Mouse (Mus musculus) heart, postnatal 0 days (tissue): Measurements from ENCODE around the gene Cry1. TPM values are rescaled to one million over a fixed set of nuclear protein-coding genes. Genes with fewer than 3 reads are reported as not detected.

Experiments
- ATAC-seq: fragments of 200-750 bp; cut with Nextera tagmentation; 2 replicates; pipeline ENCODE4 v1.8.0; 2017; ENCODE audit warnings: low read depth, moderate number of reproducible peaks, moderate library complexity; ENCODE audit not compliant: insufficient read depth
- DNase-seq: peaks from one replicate; pipeline ENCODE4 v3.0.0-alpha.2; 2016; ENCODE audit warnings: low spot score
- H3K27ac ChIP-seq: fragments of 300-500 bp; sonication (generic); 2 replicates; pipeline ENCODE4 v1.5.1; 2014; ENCODE audit warnings: low read depth, mild to moderate bottlenecking
- H3K27me3 ChIP-seq: fragments of 300-500 bp; sonication (generic); 2 replicates; pipeline ENCODE4 v1.6.1; 2014; ENCODE audit warnings: low read length, mixed read lengths; ENCODE audit not compliant: control insufficient read depth, insufficient read depth
- H3K36me3 ChIP-seq: fragments of 300-500 bp; sonication (generic); replicated peaks from 2 replicates; pipeline ENCODE4 v1.6.1; 2014; ENCODE audit warnings: low read length, mixed read lengths; ENCODE audit not compliant: control insufficient read depth, insufficient read depth
- H3K4me1 ChIP-seq: fragments of 300-500 bp; sonication (generic); 2 replicates; pipeline ENCODE4 v1.6.1; 2014; ENCODE audit warnings: antibody characterized with exemption; ENCODE audit not compliant: control insufficient read depth, insufficient read depth
- H3K4me2 ChIP-seq: fragments of 300-500 bp; sonication (generic); 2 replicates; pipeline ENCODE4 v1.6.1; 2014; ENCODE audit warnings: low read depth, mild to moderate bottlenecking, low read length, moderate library complexity
- H3K4me3 ChIP-seq: fragments of 300-500 bp; sonication (generic); 2 replicates; pipeline ENCODE4 v1.5.1; 2014; ENCODE audit warnings: low read depth, low read length
- H3K9ac ChIP-seq: fragments of 300-500 bp; sonication (generic); replicated peaks from 2 replicates; pipeline ENCODE4 v1.6.1; 2014; ENCODE audit warnings: low read depth, low read length, mixed read lengths
- H3K9me3 ChIP-seq: fragments of 300-500 bp; sonication (generic); replicated peaks from 2 replicates; pipeline ENCODE4 v1.6.1; 2016; ENCODE audit warnings: low read length; ENCODE audit not compliant: control insufficient read depth
- CTCF ChIP-seq: IDR thresholded peaks from 2 replicates; pipeline ENCODE4 v1.5.1; 2016; ENCODE audit warnings: antibody characterized with exemption, control low read depth, low read depth
- EP300 ChIP-seq: IDR thresholded peaks from 2 replicates; pipeline ENCODE4 v1.6.1; 2016; ENCODE audit warnings: antibody characterized with exemption, low read depth
- WGBS: fragments of 180-500 bp; shearing (Covaris S2); extraction: QIAGEN DNeasy Blood & Tissue Kit; methylation state at CpG from one replicate; pipeline ENCODE4 v1.1.7; 2014; 5-methylcytosine and 5-hydroxymethylcytosine counted together
- polyA plus RNA-seq: library from polyadenylated mRNA; unstranded; fragments of >200 nt; fragmentation: Nextera tagmentation; extraction: Ambion mirVana; gene quantifications from 2 replicates; pipeline ENCODE4 v1.2.1, GENCODE M21; 2015
- total RNA-seq: library from RNA; depleted of rRNA; stranded (reverse); fragments of >200 nt; gene quantifications from 2 replicates; pipeline ENCODE4 v1.2.3, GENCODE M21; 2014; ENCODE audit warnings: low replicate concordance

Gene Cry1
- total and polyA plus RNA-seq, 2 experiments from 2014 or later, result 9.6 to 17.5 TPM

GRCm38 (mm10) chr10:85190652-85191051 is 5.8 kb upstream of the Cry1 start:
- no peak overlapping the region for H3K4me2 ChIP-seq
- H3K4me1 ChIP-seq, result no peaks in the 10 kb centered on the region
- no peak for DNase-seq
- H3K27me3 ChIP-seq, result no peaks in the 10 kb centered on the region
- no peak overlapping the region for H3K27ac ChIP-seq
- no peaks in the 10 kb centered on the region for H3K9me3 ChIP-seq
- ATAC-seq, result no peak
- no peak for TF ChIP-seq CTCF
- no peak for TF ChIP-seq EP300
- no peak overlapping the region for H3K9ac ChIP-seq
- H3K4me3 ChIP-seq, result no peak overlapping the region
- H3K36me3 ChIP-seq, result no peaks in the 10 kb centered on the region

- no peak overlapping the region for H3K4me2 ChIP-seq
- H3K9me3 ChIP-seq, result no peaks in the 10 kb centered on the region
- 74% methylated on average over 5 of the region's 5 CpGs for WGBS
- no peak overlapping the region for H3K4me3 ChIP-seq
- no peaks in the 10 kb centered on the region for H3K4me1 ChIP-seq
- no peak for ATAC-seq
- no peaks in the 10 kb centered on the region for H3K36me3 ChIP-seq
- no peak overlapping the region for H3K27ac ChIP-seq
- no peak overlapping the region for H3K9ac ChIP-seq
- no peaks in the 10 kb centered on the region for H3K27me3 ChIP-seq
- no peak for DNase-seq
- no peak for TF ChIP-seq CTCF
These were observed 5.1 kb upstream of the Cry1 start for GRCm38 (mm10) chr10:85189966-85190365.

GRCm38 (mm10) chr10:85186499-85186794 is 1.6 kb upstream of the Cry1 start:
- H3K4me3 ChIP-seq, result no peak overlapping the region
- WGBS, result 90% methylated on average over 2 of the region's 2 CpGs
- no peak overlapping the region for H3K27ac ChIP-seq
- H3K9me3 ChIP-seq, result no peaks in the 10 kb centered on the region
- H3K27me3 ChIP-seq, result no peaks in the 10 kb centered on the region
- DNase-seq (no peak), ATAC-seq (no peak)
- H3K4me1 ChIP-seq, result peaks cover 8% of the 10 kb centered on the region
- no peak overlapping the region for H3K4me2 ChIP-seq
- H3K9ac ChIP-seq, result no peak overlapping the region
- no peak for TF ChIP-seq CTCF
- TF ChIP-seq EP300, result no peak
- H3K36me3 ChIP-seq, result no peaks in the 10 kb centered on the region

- Histone ChIP-seq H3K36me3 (no peaks in the 10 kb centered on the region), H3K27ac (peak overlapping the region; percentile 98), H3K27me3 (no peaks in the 10 kb centered on the region), H3K9ac (peak overlapping the region; percentile 87), H3K4me3 (peak overlapping the region; percentile 88), H3K9me3 (no peaks in the 10 kb centered on the region), H3K4me2 (peak overlapping the region; percentile 84), H3K4me1 (peaks cover 8% of the 10 kb centered on the region)
- ATAC-seq, result no peak
- DNase-seq, result no peak
- WGBS, result 30% methylated on average over 14 of the region's 14 CpGs
- TF ChIP-seq CTCF (no peak), EP300 (no peak)
These were observed 1.0 kb upstream of the Cry1 start for GRCm38 (mm10) chr10:85185639-85186498.

GRCm38 (mm10) chr10:85184201-85184963 is 482 bp downstream of the Cry1 start:
- peak overlapping the region; percentile 98 for H3K27ac ChIP-seq
- ATAC-seq, result peak; percentile 8; the same call in 1 of the 2 replicates
- peak overlapping the region; percentile 87 for H3K9ac ChIP-seq
- H3K4me3 ChIP-seq, result peak overlapping the region; percentile 88
- peak overlapping the region; percentile 84 for H3K4me2 ChIP-seq
- peaks cover 8% of the 10 kb centered on the region for H3K4me1 ChIP-seq
- TF ChIP-seq EP300 (no peak), CTCF (peak; percentile 7; the same call in 1 of the 2 replicates)
- H3K27me3 ChIP-seq, result no peaks in the 10 kb centered on the region
- H3K9me3 ChIP-seq, result no peaks in the 10 kb centered on the region
- no peaks in the 10 kb centered on the region for H3K36me3 ChIP-seq
- DNase-seq, result no peak
- WGBS, result under 1% methylated on average over 92 of the region's 95 CpGs
